Mouse (Mus musculus): ENCODE results near the gene Mkln1. TPM values are rescaled to one million over a fixed set of nuclear protein-coding genes. Genes with fewer than 3 reads are reported as not detected.
"Not testable (repeated sequence)": the region's sequence is repeated elsewhere in the genome, so short reads cannot be mapped to it uniquely, and the experiment has no call there.

Gene Mkln1
- polyA plus RNA-seq, 1 experiment from 2014 or later: 182 TPM

- WGBS: 85% methylated on average over 4 of the region's 4 CpGs
- no peaks in the 10 kb centered on the region for H3K9me3 ChIP-seq (replicated peaks)
- H3K9ac ChIP-seq: no peak overlapping the region
- H3K27ac ChIP-seq: no peak overlapping the region
- H3K4me3 ChIP-seq: no peak overlapping the region
- H3K36me3 ChIP-seq: no peaks in the 10 kb centered on the region
- H3K27me3 ChIP-seq: no peaks in the 10 kb centered on the region
- no peak overlapping the region for H3K4me2 ChIP-seq (replicated peaks)
- no peak for ATAC-seq (ENCODE audit: low FRiP score)
- H3K4me1 ChIP-seq: no peaks in the 10 kb centered on the region
These were observed 138.7 kb downstream of the Mkln1 start for GRCm38 (mm10) chr6:31537193-31537592.

GRCm38 (mm10) chr6:31538112-31538511, 139.6 kb downstream of the Mkln1 start:
- H3K4me3 ChIP-seq: no peak overlapping the region
- no peaks in the 10 kb centered on the region for H3K36me3 ChIP-seq

GRCm38 (mm10) chr6:31540018-31540417, 141.5 kb downstream of the Mkln1 start:
- Histone ChIP-seq H3K4me3 (no peak overlapping the region), H3K27ac (no peak overlapping the region), H3K9me3 (replicated peaks) (no peaks in the 10 kb centered on the region), H3K36me3 (no peaks in the 10 kb centered on the region), H3K4me1 (no peaks in the 10 kb centered on the region), H3K9ac (no peak overlapping the region), H3K27me3 (no peaks in the 10 kb centered on the region), H3K4me2 (replicated peaks) (no peak overlapping the region)
- WGBS: 90% methylated on average over 6 of the region's 6 CpGs
- ATAC-seq (ENCODE audit: low FRiP score): no peak

More at GRCm38 (mm10) chr6:31538112-31538511, 139.6 kb downstream of the Mkln1 start:
- ATAC-seq (ENCODE audit: low FRiP score): no peak
- whole genome bisulfite sequencing: 90% methylated on average over 1 of the region's 1 CpGs
- H3K27me3 ChIP-seq: no peaks in the 10 kb centered on the region
- no peaks in the 10 kb centered on the region for H3K9me3 ChIP-seq (replicated peaks)
- H3K4me2 ChIP-seq (replicated peaks): no peak overlapping the region
- no peak overlapping the region for H3K27ac ChIP-seq
- H3K9ac ChIP-seq: no peak overlapping the region
- no peaks in the 10 kb centered on the region for H3K4me1 ChIP-seq

GRCm38 (mm10) chr6:31544318-31544717, 145.8 kb downstream of the Mkln1 start:
- WGBS: 69% methylated on average over 4 of the region's 4 CpGs
- no peaks in the 10 kb centered on the region for H3K27me3 ChIP-seq
- H3K27ac ChIP-seq: peak overlapping the region; percentile 17; the same call in 1 of the 2 replicates

GRCm38 (mm10) chr6:31549361-31550051, 151.0 kb downstream of the Mkln1 start:
- no peak overlapping the region for H3K4me2 ChIP-seq (replicated peaks)
- peaks cover 14% of the 10 kb centered on the region; the same call in 1 of the 2 replicates for H3K4me1 ChIP-seq
- peak; percentile 35; the same call in 1 of the 2 replicates for ATAC-seq (ENCODE audit: low FRiP score)
- H3K36me3 ChIP-seq: no peaks in the 10 kb centered on the region
- 72% methylated on average over 5 of the region's 5 CpGs for WGBS
- no peaks in the 10 kb centered on the region for H3K27me3 ChIP-seq
- H3K9me3 ChIP-seq (replicated peaks): no peaks in the 10 kb centered on the region
- no peak overlapping the region for H3K27ac ChIP-seq
- no peak overlapping the region for H3K4me3 ChIP-seq
- no peak overlapping the region for H3K9ac ChIP-seq

More at GRCm38 (mm10) chr6:31544318-31544717, 145.8 kb downstream of the Mkln1 start:
- ATAC-seq (ENCODE audit: low FRiP score): no peak
- Histone ChIP-seq H3K9ac (no peak overlapping the region), H3K4me2 (replicated peaks) (no peak overlapping the region), H3K36me3 (no peaks in the 10 kb centered on the region), H3K9me3 (replicated peaks) (no peaks in the 10 kb centered on the region), H3K4me1 (peaks cover 8% of the 10 kb centered on the region; the same call in 1 of the 2 replicates), H3K4me3 (no peak overlapping the region)

GRCm38 (mm10) chr6:31550876-31551532, 152.5 kb downstream of the Mkln1 start:
- WGBS: 70% methylated on average over 22 of the region's 22 CpGs

GRCm38 (mm10) chr6:31556460-31557100, 158.0 kb downstream of the Mkln1 start:
- WGBS: 89% methylated on average over 7 of the region's 7 CpGs

More at GRCm38 (mm10) chr6:31550876-31551532, 152.5 kb downstream of the Mkln1 start:
- Histone ChIP-seq H3K36me3 (no peaks in the 10 kb centered on the region), H3K4me3 (no peak overlapping the region), H3K27me3 (no peaks in the 10 kb centered on the region), H3K4me2 (replicated peaks) (no peak overlapping the region), H3K9ac (no peak overlapping the region), H3K27ac (no peak overlapping the region), H3K4me1 (peaks cover 14% of the 10 kb centered on the region; the same call in 1 of the 2 replicates), H3K9me3 (replicated peaks) (no peaks in the 10 kb centered on the region)
- no peak for ATAC-seq (ENCODE audit: low FRiP score)

GRCm38 (mm10) chr6:31560138-31560959, 161.8 kb downstream of the Mkln1 start:
- Histone ChIP-seq H3K9ac (no peak overlapping the region), H3K4me3 (no peak overlapping the region)

More at GRCm38 (mm10) chr6:31556460-31557100, 158.0 kb downstream of the Mkln1 start:
- Histone ChIP-seq H3K27me3 (peaks cover 4% of the 10 kb centered on the region; the same call in 1 of the 2 replicates), H3K9ac (no peak overlapping the region), H3K4me1 (peaks cover 23% of the 10 kb centered on the region), H3K36me3 (no peaks in the 10 kb centered on the region), H3K9me3 (replicated peaks) (no peaks in the 10 kb centered on the region), H3K4me3 (no peak overlapping the region), H3K4me2 (replicated peaks) (no peak overlapping the region), H3K27ac (no peak overlapping the region)
- no peak for ATAC-seq (ENCODE audit: low FRiP score)

GRCm38 (mm10) chr6:31561948-31562347, 163.4 kb downstream of the Mkln1 start:
- H3K9ac ChIP-seq: 0 out of 2 replicates have a peak overlapping the region, but pooled peaks have one; percentile 78
- peak overlapping the region; percentile 71 for H3K4me2 ChIP-seq (replicated peaks)
- 45% methylated on average over 3 of the region's 3 CpGs for WGBS
- peak overlapping the region; percentile 73 for H3K4me3 ChIP-seq
- H3K36me3 ChIP-seq; H3K27me3 ChIP-seq; ATAC-seq (ENCODE audit: low FRiP score); H3K27ac ChIP-seq; H3K9me3 ChIP-seq (replicated peaks): not testable (repeated sequence)
- peaks cover 35% of the 10 kb centered on the region for H3K4me1 ChIP-seq

More at GRCm38 (mm10) chr6:31560138-31560959, 161.8 kb downstream of the Mkln1 start:
- H3K36me3 ChIP-seq: no peaks in the 10 kb centered on the region
- 10% methylated on average over 13 of the region's 13 CpGs for WGBS
- peaks cover 35% of the 10 kb centered on the region for H3K4me1 ChIP-seq
- peak overlapping the region; percentile 28 for H3K4me2 ChIP-seq (replicated peaks)
- H3K27ac ChIP-seq: no peak overlapping the region
- peaks cover 8% of the 10 kb centered on the region; the same call in 1 of the 2 replicates for H3K27me3 ChIP-seq
- H3K9me3 ChIP-seq (replicated peaks): no peaks in the 10 kb centered on the region
- no peak for ATAC-seq (ENCODE audit: low FRiP score)

- peak overlapping the region; percentile 78 for H3K9ac ChIP-seq
- peak overlapping the region; percentile 73 for H3K4me3 ChIP-seq
- H3K27ac ChIP-seq: no peak overlapping the region
- H3K4me1 ChIP-seq: peaks cover 37% of the 10 kb centered on the region
- no peaks in the 10 kb centered on the region for H3K36me3 ChIP-seq
- WGBS: 5% methylated on average over 16 of the region's 16 CpGs
- no peaks in the 10 kb centered on the region for H3K9me3 ChIP-seq (replicated peaks)
- ATAC-seq (ENCODE audit: low FRiP score): no peak
- H3K4me2 ChIP-seq (replicated peaks): peak overlapping the region; percentile 71
- H3K27me3 ChIP-seq: peaks cover 13% of the 10 kb centered on the region
These were observed 164.0 kb downstream of the Mkln1 start for GRCm38 (mm10) chr6:31562371-31563080.
